ENCODE assay signal across 10 mouse cellular contexts in the genomic region with DNA sequence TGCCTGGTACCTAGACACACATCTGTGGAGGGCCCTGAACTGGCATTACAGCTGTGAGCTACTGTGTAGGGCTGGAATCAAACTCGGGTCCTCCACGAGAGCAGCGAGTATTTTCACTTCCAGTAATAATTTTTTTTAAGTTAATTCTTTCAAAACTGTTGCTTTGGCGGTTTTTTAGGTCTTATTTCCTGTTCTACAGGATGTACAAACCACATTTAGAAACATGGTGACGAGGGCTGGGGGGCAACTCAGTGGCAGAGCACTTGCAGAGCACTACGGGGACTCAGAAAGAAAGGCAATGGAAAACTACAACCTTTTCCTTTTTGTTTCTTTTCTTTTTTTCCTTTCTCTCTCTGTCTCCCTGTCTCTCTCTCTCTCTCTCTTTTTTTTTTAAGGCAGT. TPM values are rescaled to one million over a fixed set of nuclear protein-coding genes. Genes with fewer than 3 reads are reported as not detected.
DNase-seq lines count a peak whose midpoint lies in the region; ATAC-seq lines count a peak whose summit lies in the region.
"Had no signal": no experiment of that assay in that cellular context is flagged by ENCODE, and none has a peak within 500 bp of the region (broad histone marks: within the 10 kb centered on the region; RNA-seq: fewer than 3 reads in every experiment).

No protein-coding gene starts in this region.

- H3K36me3 ChIP-seq in megakaryocyte, embryonic 14.5 days (replicated peaks; ENCODE audit: low read length): peaks cover 11% of the 10 kb centered on the region
- no peaks in the 10 kb centered on the region for H3K36me3 ChIP-seq in forebrain, embryonic 13.5 days (ENCODE audit: poor library complexity, severe bottlenecking)
- H3K36me3 ChIP-seq: forebrain, embryonic 12.5 days had no signal

- H3K9ac ChIP-seq in forebrain, embryonic 13.5 days: no peak overlapping the region
- H3K9ac ChIP-seq: forebrain, embryonic 12.5 days had no signal

- peak overlapping the region; percentile 26 for H3K27ac ChIP-seq in brown adipose tissue, adult 24 weeks (replicated peaks; ENCODE audit: low read depth, low read length)
- H3K27ac ChIP-seq in forebrain, embryonic 13.5 days: no peak overlapping the region
- H3K27ac ChIP-seq: forebrain, embryonic 12.5 days had no signal

- H3K27me3 ChIP-seq in megakaryocyte, embryonic 14.5 days (replicated peaks): no peaks in the 10 kb centered on the region
- no peaks in the 10 kb centered on the region for H3K27me3 ChIP-seq in forebrain, embryonic 13.5 days
- H3K27me3 ChIP-seq: forebrain, embryonic 12.5 days; Patski had no signal

- ATAC-seq in forebrain, embryonic 13.5 days: no peak
- ATAC-seq: lung, postnatal 0 days; Patski had no signal

- H3K9me3 ChIP-seq in megakaryocyte, embryonic 14.5 days: no peaks in the 10 kb centered on the region
- no peaks in the 10 kb centered on the region for H3K9me3 ChIP-seq in forebrain, embryonic 13.5 days (replicated peaks)
- H3K9me3 ChIP-seq: forebrain, embryonic 12.5 days had no signal

- DNase-seq in lung, postnatal 36 days: peak; percentile 57
- DNase-seq in lung, postnatal 4 days: no peak
- DNase-seq in thymus, postnatal 4 days: peak; percentile 73
- no peak for DNase-seq in left cerebral cortex, adult 18-20 months (ENCODE audit: low spot score in 2 of 2)

- WGBS in forebrain, embryonic 13.5 days: 91% methylated on average over 6 of the region's 6 CpGs

- H3K4me3 ChIP-seq in brown adipose tissue, adult 24 weeks (ENCODE audit: insufficient read depth, low read depth, low read length): no peak overlapping the region
- H3K4me3 ChIP-seq in megakaryocyte, embryonic 14.5 days (replicated peaks): peak overlapping the region; percentile 87
- H3K4me3 ChIP-seq in forebrain, embryonic 13.5 days: no peak overlapping the region
- H3K4me3 ChIP-seq: forebrain, embryonic 12.5 days had no signal

- peaks cover 30% of the 10 kb centered on the region for H3K4me1 ChIP-seq in brown adipose tissue, adult 24 weeks (ENCODE audit: control insufficient read depth, insufficient read depth, insufficient read length, low read length)
- peaks cover 96% of the 10 kb centered on the region for H3K4me1 ChIP-seq in megakaryocyte, embryonic 14.5 days
- H3K4me1 ChIP-seq in forebrain, embryonic 13.5 days: peaks cover 40% of the 10 kb centered on the region

- H3K4me2 ChIP-seq in forebrain, embryonic 13.5 days: no peak overlapping the region
- H3K4me2 ChIP-seq: forebrain, embryonic 12.5 days had no signal

RNA-seq across cellular contexts. Expression of gene Ankrd11, which starts 7.9 kb away (rescaled TPM):
- polyA plus RNA-seq in brown adipose tissue, adult 24 weeks (2012; ENCODE audit: insufficient read depth, insufficient read length, missing spikeins): 33.3 and 37.9 TPM in 2 replicates
- 46.9 and 49.4 TPM in 2 replicates for polyA plus RNA-seq in megakaryocyte, embryonic 14.5 days (2012; ENCODE audit: insufficient read depth, low replicate concordance)
- total RNA-seq in left cerebral cortex, adult 18-20 months (2021): 100 to 1,000 TPM; 154 to 164 TPM
- 34.3 and 35.6 TPM in 2 replicates for polyA plus RNA-seq in forebrain, embryonic 13.5 days (2015; fragmentation: Nextera tagmentation; extraction: Ambion mirVana)

RNA-seq across cellular contexts. Expression of gene Spg7, which starts 28.6 kb away (rescaled TPM):
- 154 and 173 TPM in 2 replicates for polyA plus RNA-seq in brown adipose tissue, adult 24 weeks (2012; ENCODE audit: insufficient read depth, insufficient read length, missing spikeins)
- polyA plus RNA-seq in megakaryocyte, embryonic 14.5 days (2012; ENCODE audit: insufficient read depth, low replicate concordance): 9.5 and 14.6 TPM in 2 replicates
- 10 to 100 TPM; 56.2 to 66.7 TPM for total RNA-seq in left cerebral cortex, adult 18-20 months (2021)
- 45.1 and 47.3 TPM in 2 replicates for polyA plus RNA-seq in forebrain, embryonic 13.5 days (2015; fragmentation: Nextera tagmentation; extraction: Ambion mirVana)

Comparison
In these comparisons a context has a peak if more than half of its experiments do, and no peak if none do; other contexts are left out.
1. DNase-seq: peak in lung, postnatal 36 days (single experiment) and thymus, postnatal 4 days (single experiment); none in lung, postnatal 4 days (0 of 2) and left cerebral cortex, adult 18-20 months (0 of 2).